Mouse (Mus musculus) C2C12 (cell line): ENCODE measurements around the gene Lrguk. TPM values are rescaled to one million over a fixed set of nuclear protein-coding genes. Genes with fewer than 3 reads are reported as not detected.

Experiments
- H3K27me3 ChIP-seq: one replicate; pipeline ENCODE4 v1.6.1; 2011; ENCODE audit not compliant: control insufficient read depth, insufficient read depth, insufficient read length
- H3K36me3 ChIP-seq: one replicate; pipeline ENCODE4 v1.6.1; 2011; ENCODE audit not compliant: control insufficient read depth, insufficient read depth
- H3K4me3 ChIP-seq: one replicate; pipeline ENCODE4 v1.5.1; 2011; ENCODE audit warnings: mild to moderate bottlenecking, control low read depth; ENCODE audit not compliant: poor library complexity, insufficient read depth, severe bottlenecking
- H3K79me2 ChIP-seq: one replicate; pipeline ENCODE4 v1.6.1; 2011; ENCODE audit not compliant: control insufficient read depth, insufficient read depth
- H3K79me3 ChIP-seq: one replicate; pipeline ENCODE4 v1.6.1; 2011; ENCODE audit warnings: low read depth, control low read depth
- H3ac ChIP-seq: one replicate; pipeline ENCODE3; 2011; ENCODE audit warnings: low read depth; ENCODE audit not compliant: control insufficient read depth, insufficient read length
- CEBPB ChIP-seq: IDR thresholded peaks from one replicate; pipeline ENCODE4 v1.6.1; 2011; ENCODE audit warnings: low read depth, mild to moderate bottlenecking, control low read depth, moderate library complexity
- CTCF ChIP-seq: IDR thresholded peaks from one replicate; pipeline ENCODE4 v1.5.1; 2011; ENCODE audit not compliant: control insufficient read depth, insufficient read depth, insufficient read length
- FOSL1 ChIP-seq: IDR thresholded peaks from one replicate; pipeline ENCODE4 v1.8.0; 2011; ENCODE audit warnings: mild to moderate bottlenecking, low read length; ENCODE audit not compliant: poor library complexity, insufficient read depth, severe bottlenecking
- MAX ChIP-seq: IDR thresholded peaks from one replicate; pipeline ENCODE4 v1.6.1; 2011; ENCODE audit warnings: mild to moderate bottlenecking, control low read depth
- MYOD1 ChIP-seq: IDR thresholded peaks from one replicate; pipeline ENCODE4 v1.6.1; 2011; ENCODE audit warnings: low read depth; ENCODE audit not compliant: control insufficient read depth, insufficient read length
- MYOG ChIP-seq: IDR thresholded peaks from one replicate; pipeline ENCODE4 v1.6.1; 2011; ENCODE audit not compliant: control insufficient read depth, insufficient read length; ENCODE audit errors: extremely low read depth
- USF1 ChIP-seq: IDR thresholded peaks from one replicate; pipeline ENCODE4 v1.6.1; 2011; ENCODE audit warnings: low read depth, mild to moderate bottlenecking, control low read depth, moderate library complexity
- polyA plus RNA-seq: library from polyadenylated mRNA; unstranded; fragments of >200 nt; fragmentation: generic; extraction: Trizol; gene quantifications from one replicate; pipeline ENCODE4 v1.2.1, GENCODE M21; 2012; ENCODE audit warnings: missing spikeins

Gene Lrguk
- polyA plus RNA-seq, 1 experiment, result 0.32 TPM

DNA sequence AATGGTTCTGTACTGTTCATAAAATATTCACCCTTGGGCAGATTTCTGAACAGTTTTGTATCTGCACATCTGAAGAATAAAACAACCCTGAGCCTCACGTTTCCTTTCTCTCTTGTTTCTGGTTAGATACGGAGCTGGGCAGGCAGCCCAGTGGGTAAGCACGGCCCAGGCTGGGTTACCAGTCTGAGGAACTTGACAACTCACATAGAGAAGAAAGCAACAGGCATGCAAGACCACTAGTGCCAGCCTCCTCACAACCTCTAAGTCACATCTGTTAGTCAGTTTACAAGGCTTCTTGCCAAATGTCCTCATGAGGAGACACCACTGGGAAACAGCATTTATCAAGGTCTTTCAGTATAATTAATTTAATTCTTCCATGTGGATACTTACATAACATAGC, 139.6 kb downstream of the Lrguk start:
- H3K27me3 ChIP-seq, result no peaks in the 10 kb centered on the region
- peaks cover 6% of the 10 kb centered on the region for H3K79me3 ChIP-seq
- no peak overlapping the region for H3K4me3 ChIP-seq
- H3ac ChIP-seq, result no peak overlapping the region
- H3K36me3 ChIP-seq, result peaks cover 46% of the 10 kb centered on the region
- TF ChIP-seq MYOD1 (no peak), MAX (no peak), FOSL1 (no peak), CTCF (no peak), CEBPB (no peak), MYOG (no peak), USF1 (no peak)
- H3K79me2 ChIP-seq, result peaks cover 28% of the 10 kb centered on the region

GRCm38 (mm10) chr6:34170844-34171494, 141.7 kb downstream of the Lrguk start:
- H3K79me2 ChIP-seq, result peaks cover 49% of the 10 kb centered on the region
- no peak overlapping the region for H3ac ChIP-seq
- no peak for TF ChIP-seq CTCF
- TF ChIP-seq CEBPB, result no peak
- TF ChIP-seq FOSL1, result no peak
- TF ChIP-seq MYOD1, result no peak
- peaks cover 16% of the 10 kb centered on the region for H3K79me3 ChIP-seq
- H3K27me3 ChIP-seq, result no peaks in the 10 kb centered on the region
- no peak overlapping the region for H3K4me3 ChIP-seq
- H3K36me3 ChIP-seq, result peaks cover 31% of the 10 kb centered on the region

DNA sequence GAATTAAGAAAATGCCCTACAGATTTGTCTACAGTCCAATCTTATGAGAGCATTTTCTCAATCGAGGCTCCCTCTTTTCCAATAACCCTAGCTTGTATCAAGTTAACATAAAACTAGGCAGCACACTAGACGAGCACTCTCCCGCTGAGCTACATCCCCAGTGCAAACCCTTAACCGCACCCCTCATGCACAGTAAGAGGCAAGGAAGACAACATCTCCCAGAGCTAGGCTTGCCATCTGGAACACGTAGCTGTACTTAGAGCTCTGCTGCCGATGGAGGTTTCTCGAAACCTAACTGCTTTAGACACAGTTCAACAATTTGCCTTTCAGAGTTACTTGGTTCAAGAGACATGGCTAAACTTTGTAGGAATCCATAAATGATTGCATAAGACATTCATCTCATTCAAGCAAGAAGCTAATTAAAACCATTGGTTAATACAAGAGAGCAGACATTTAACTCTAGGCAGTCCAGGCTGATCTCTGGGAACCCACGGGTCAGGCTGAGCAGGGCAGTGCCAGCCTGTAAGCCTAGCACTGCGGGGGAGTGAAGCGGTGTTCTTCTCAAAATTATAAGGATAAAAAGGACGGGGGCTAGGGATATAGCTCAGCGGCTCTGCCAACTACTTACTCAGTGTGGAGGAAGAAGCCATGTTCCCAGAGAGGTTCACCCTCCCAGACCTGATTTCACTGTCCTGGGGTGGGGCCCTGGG, 142.7 kb downstream of the Lrguk start:
- H3ac ChIP-seq, result no peak overlapping the region
- H3K79me3 ChIP-seq, result peaks cover 17% of the 10 kb centered on the region
- H3K79me2 ChIP-seq, result peaks cover 56% of the 10 kb centered on the region
- no peak overlapping the region for H3K4me3 ChIP-seq
- H3K36me3 ChIP-seq, result peaks cover 23% of the 10 kb centered on the region
- H3K27me3 ChIP-seq, result no peaks in the 10 kb centered on the region
- no peak for TF ChIP-seq USF1
- TF ChIP-seq CTCF, result no peak
- no peak for TF ChIP-seq CEBPB
- no peak for TF ChIP-seq MYOG
- no peak for TF ChIP-seq MYOD1
- no peak for TF ChIP-seq MAX
- TF ChIP-seq FOSL1, result no peak

GRCm38 (mm10) chr6:34173251-34173650, 144.0 kb downstream of the Lrguk start:
- TF ChIP-seq MYOG, result no peak
- TF ChIP-seq CTCF, result no peak
- TF ChIP-seq MYOD1, result no peak
- TF ChIP-seq MAX, result no peak
- no peak for TF ChIP-seq CEBPB
- no peak for TF ChIP-seq FOSL1
- no peak for TF ChIP-seq USF1
- H3K79me2 ChIP-seq, result peaks cover 56% of the 10 kb centered on the region
- no peak overlapping the region for H3K4me3 ChIP-seq
- H3K36me3 ChIP-seq, result peaks cover 14% of the 10 kb centered on the region
- no peaks in the 10 kb centered on the region for H3K27me3 ChIP-seq
- no peak overlapping the region for H3ac ChIP-seq
- H3K79me3 ChIP-seq, result peaks cover 17% of the 10 kb centered on the region

GRCm38 (mm10) chr6:34174715-34175114, 145.5 kb downstream of the Lrguk start:
- Histone ChIP-seq H3K4me3 (no peak overlapping the region), H3K79me2 (peaks cover 56% of the 10 kb centered on the region), H3ac (no peak overlapping the region), H3K27me3 (no peaks in the 10 kb centered on the region), H3K36me3 (peaks cover 7% of the 10 kb centered on the region), H3K79me3 (peaks cover 17% of the 10 kb centered on the region)
- TF ChIP-seq USF1 (no peak), MYOD1 (no peak), MAX (no peak), CEBPB (no peak), MYOG (no peak), FOSL1 (no peak), CTCF (no peak)
